ENCODE assay signal across 9 mouse cellular contexts in genomic region chrX:66648911-66649620, GRCm38 (mm10). TPM values are rescaled to one million over a fixed set of nuclear protein-coding genes. Genes with fewer than 3 reads are reported as not detected.
DNase-seq lines count a peak whose midpoint lies in the region; ATAC-seq lines count a peak whose summit lies in the region.
"Had no signal": no experiment of that assay in that cellular context is flagged by ENCODE, and none has a peak within 500 bp of the region (broad histone marks: within the 10 kb centered on the region; RNA-seq: fewer than 3 reads in every experiment).

Slitrk2 (plus strand) TSS chrX:66649318.

- ATAC-seq in heart, embryonic 16.5 days (replicated peaks; ENCODE audit: extremely low read depth, insufficient read depth, low FRiP score): no peak
- ATAC-seq in intestine, embryonic 15.5 days: no peak
- peak; percentile 79 for ATAC-seq in midbrain, embryonic 13.5 days

- no peaks in the 10 kb centered on the region for H3K4me1 ChIP-seq in heart, embryonic 16.5 days (ENCODE audit: control insufficient read depth, insufficient read depth, low read length)
- no peaks in the 10 kb centered on the region for H3K4me1 ChIP-seq in intestine, embryonic 15.5 days (replicated peaks)
- H3K4me1 ChIP-seq in midbrain, embryonic 13.5 days (replicated peaks): 0 out of 2 replicates have a peak, but pooled peaks cover 7% of the 10 kb centered on the region

- peak within 1 kb of the TSS; percentile 64 for H3K4me2 ChIP-seq in heart, embryonic 16.5 days (ENCODE audit: low read depth, low read length)
- peak within 1 kb of the TSS; percentile 57 for H3K4me2 ChIP-seq in intestine, embryonic 15.5 days (replicated peaks)
- H3K4me2 ChIP-seq in midbrain, embryonic 13.5 days (replicated peaks): peak within 1 kb of the TSS; percentile 62

- H3K27ac ChIP-seq in heart, embryonic 16.5 days (ENCODE audit: low read length): no peak within 1 kb of the TSS
- no peak within 1 kb of the TSS for H3K27ac ChIP-seq in intestine, embryonic 15.5 days
- no peak within 1 kb of the TSS for H3K27ac ChIP-seq in midbrain, embryonic 13.5 days

- no peak within 1 kb of the TSS for H3K9ac ChIP-seq in heart, embryonic 16.5 days (ENCODE audit: low read length)
- H3K9ac ChIP-seq in intestine, embryonic 15.5 days: no peak within 1 kb of the TSS
- H3K9ac ChIP-seq in midbrain, embryonic 13.5 days (replicated peaks): peak within 1 kb of the TSS; percentile 48

- no peaks in the 10 kb centered on the region for H3K36me3 ChIP-seq in heart, embryonic 16.5 days (ENCODE audit: control insufficient read depth, insufficient read depth)
- no peaks in the 10 kb centered on the region for H3K36me3 ChIP-seq in intestine, embryonic 15.5 days
- no peaks in the 10 kb centered on the region for H3K36me3 ChIP-seq in midbrain, embryonic 13.5 days

- 12% methylated on average over 25 of the region's 25 CpGs for WGBS in heart, embryonic 16.5 days
- WGBS in intestine, embryonic 15.5 days: 20% methylated on average over 25 of the region's 25 CpGs
- WGBS in midbrain, embryonic 13.5 days: 22% methylated on average over 25 of the region's 25 CpGs

- no peaks in the 10 kb centered on the region for H3K27me3 ChIP-seq in heart, embryonic 16.5 days (ENCODE audit: control insufficient read depth, insufficient read depth, low read length)
- no peaks in the 10 kb centered on the region for H3K27me3 ChIP-seq in intestine, embryonic 15.5 days (replicated peaks)
- H3K27me3 ChIP-seq in midbrain, embryonic 13.5 days: no peaks in the 10 kb centered on the region
- H3K27me3 ChIP-seq: CH12.LX had no signal

- DNase-seq in heart, postnatal 4 days: no peak
- peak; percentile 42 for DNase-seq in embryo, embryonic 9.5 days (ENCODE audit: extremely low spot score)
- DNase-seq in ovary, postnatal 14 days (ENCODE audit: low spot score): no peak
- no peak for DNase-seq in adipocyte (ENCODE audit: low spot score)
- no peak for DNase-seq in yolk sac, embryonic 10.5 days (ENCODE audit: low spot score)

- H3K4me3 ChIP-seq in heart, embryonic 16.5 days (ENCODE audit: low read length): peak within 1 kb of the TSS; percentile 41
- peak within 1 kb of the TSS; percentile 12 for H3K4me3 ChIP-seq in intestine, embryonic 15.5 days (replicated peaks)
- peak within 1 kb of the TSS; percentile 43 for H3K4me3 ChIP-seq in midbrain, embryonic 13.5 days (replicated peaks)

- H3K9me3 ChIP-seq in heart, embryonic 16.5 days (replicated peaks; ENCODE audit: control insufficient read depth, low read length): no peaks in the 10 kb centered on the region
- no peaks in the 10 kb centered on the region for H3K9me3 ChIP-seq in intestine, embryonic 15.5 days
- H3K9me3 ChIP-seq in midbrain, embryonic 13.5 days: no peaks in the 10 kb centered on the region

RNA-seq across cellular contexts. Expression of gene Slitrk2, which starts in this region (rescaled TPM):
- 0.25 and 0.29 TPM in 2 replicates for polyA plus RNA-seq in heart, embryonic 16.5 days (2015; fragmentation: Nextera tagmentation; extraction: Ambion mirVana)
- total RNA-seq in heart, postnatal 4 days (2021): under 1 TPM; 0.47 to 0.69 TPM
- polyA plus RNA-seq in intestine, embryonic 15.5 days (2015; fragmentation: Nextera tagmentation; extraction: Ambion mirVana): 1.3 TPM in 2 replicates
- 6.3 and 7.9 TPM in 2 replicates for polyA plus RNA-seq in midbrain, embryonic 13.5 days (2015; fragmentation: Nextera tagmentation; extraction: Ambion mirVana)
- total RNA-seq: CH12.LX had no signal
